8 mouse cellular contexts compared by ENCODE assay signal in genomic region chr2:150136435-150136897, GRCm38 (mm10). TPM values are rescaled to one million over a fixed set of nuclear protein-coding genes. Genes with fewer than 3 reads are reported as not detected.
A peak's percentile ranks its signal among the peaks of the same experiment; 100 is the strongest.
DNase-seq lines count a peak whose midpoint lies in the region; ATAC-seq lines count a peak whose summit lies in the region.

Gene Zfp120 (minus strand): TSS chr2:150136708.

- 0% methylated on average over 13 of the region's 13 CpGs for WGBS in hindbrain, embryonic 11.5 days

- H3K36me3 ChIP-seq in hindbrain, embryonic 11.5 days (ENCODE audit: control insufficient read depth, insufficient read depth, low read length), result no peaks in the 10 kb centered on the region

- peak within 1 kb of the TSS; percentile 77 for H3K9ac ChIP-seq in hindbrain, embryonic 11.5 days (ENCODE audit: low read depth, low read length)

- H3K4me3 ChIP-seq in hindbrain, embryonic 11.5 days (ENCODE audit: low read depth, low read length), result peak within 1 kb of the TSS; percentile 70

- peak within 1 kb of the TSS; percentile 62 for H3K4me2 ChIP-seq in hindbrain, embryonic 11.5 days (replicated peaks; ENCODE audit: low read depth, low read length)

- H3K27me3 ChIP-seq in hindbrain, embryonic 11.5 days (ENCODE audit: control insufficient read depth, insufficient read depth, low read length), result no peaks in the 10 kb centered on the region

- H3K9me3 ChIP-seq in hindbrain, embryonic 11.5 days (ENCODE audit: control insufficient read depth, low read length), result no peaks in the 10 kb centered on the region

- H3K27ac ChIP-seq in hindbrain, embryonic 11.5 days (ENCODE audit: low read depth, low read length), result 0 out of 2 replicates have a peak within 1 kb of the TSS, but pooled peaks have one; percentile 17

- H3K4me1 ChIP-seq in hindbrain, embryonic 11.5 days (replicated peaks; ENCODE audit: control insufficient read depth, insufficient read depth, low read length), result no peaks in the 10 kb centered on the region

- peak; percentile 93 for DNase-seq in Muller cell, postnatal 12 days (ENCODE audit: inconsistent ontology term)
- DNase-seq in cerebellum, adult 9-11 months, result peak; percentile 91
- DNase-seq in frontal cortex, adult 2 months (ENCODE audit: extremely low spot score in 1 of 2, low spot score in 1 of 2), result peak; percentile 91
- DNase-seq in hindbrain, embryonic 11.5 days (ENCODE audit: low spot score), result peak; percentile 86
- peak; percentile 77 to 84 for DNase-seq in layer of hippocampus, postnatal 10 days (ENCODE audit: low spot score in 2 of 2)
- DNase-seq in lung, postnatal 10 days, result peak; percentile 91
- peak; percentile 76 for DNase-seq in ovary, postnatal 36 days (ENCODE audit: low spot score)
- peak; percentile 83 for DNase-seq in thymus, postnatal 25 days

- ATAC-seq in hindbrain, embryonic 11.5 days (ENCODE audit: low FRiP score), result peak; percentile 100

RNA-seq across cellular contexts. Expression of gene Zfp120, which starts in this region (rescaled TPM):
- polyA plus RNA-seq in frontal cortex, adult 2 months (2012; rRNA removed), result 4.5 and 4.9 TPM in 2 replicates
- polyA plus RNA-seq in hindbrain, embryonic 11.5 days (2014; fragmentation: Nextera tagmentation; extraction: Ambion mirVana), result 11.0 and 11.2 TPM in 2 replicates
- total RNA-seq in layer of hippocampus, postnatal 10 days (2021), result 10 to 100 TPM; 10.5 TPM

Comparison
In these comparisons a context has a peak if more than half of its experiments do, and no peak if none do; other contexts are left out.
1. Peak in every context shown above with its lines: DNase-seq, ATAC-seq, H3K4me3 ChIP-seq and H3K27ac ChIP-seq.